Mouse (Mus musculus): ENCODE data around the gene Stra6. TPM values are rescaled to one million over a fixed set of nuclear protein-coding genes. Genes with fewer than 3 reads are reported as not detected.

Gene Stra6
- polyA plus RNA-seq, 1 experiment from 2014 or later: 21.8 TPM

- WGBS: 63% methylated on average over 5 of the region's 5 CpGs
- Histone ChIP-seq H3K27me3 (ENCODE audit: control insufficient read depth, insufficient read depth, low read length) (no peaks in the 10 kb centered on the region), H3K27ac (ENCODE audit: low read depth, low read length) (no peak overlapping the region), H3K4me1 (replicated peaks; ENCODE audit: control insufficient read depth, insufficient read depth, low read length) (peaks cover 15% of the 10 kb centered on the region; the same call in 1 of the 2 replicates), H3K9ac (ENCODE audit: low read length) (no peak overlapping the region), H3K9me3 (ENCODE audit: control insufficient read depth, low read length) (no peaks in the 10 kb centered on the region), H3K36me3 (ENCODE audit: control insufficient read depth, insufficient read depth, low read length) (no peaks in the 10 kb centered on the region), H3K4me2 (ENCODE audit: low read depth, low read length, severe bottlenecking) (no peak overlapping the region), H3K4me3 (ENCODE audit: low read depth, low read length) (no peak overlapping the region)
- ATAC-seq (replicated peaks; ENCODE audit: low FRiP score) (no peak), DNase-seq (ENCODE audit: low spot score) (no peak)
These were observed 43.9 kb downstream of the Stra6 start for GRCm38 (mm10) chr9:58107494-58107893.

- H3K27me3 ChIP-seq (ENCODE audit: control insufficient read depth, insufficient read depth, low read length): peaks cover 5% of the 10 kb centered on the region
- H3K9me3 ChIP-seq (ENCODE audit: control insufficient read depth, low read length): no peaks in the 10 kb centered on the region
- peak overlapping the region; percentile 89; the same call in 1 of the 2 replicates for H3K27ac ChIP-seq (ENCODE audit: low read depth, low read length)
- H3K4me3 ChIP-seq (ENCODE audit: low read depth, low read length): no peak overlapping the region
- no peaks in the 10 kb centered on the region for H3K36me3 ChIP-seq (ENCODE audit: control insufficient read depth, insufficient read depth, low read length)
- H3K4me1 ChIP-seq (replicated peaks; ENCODE audit: control insufficient read depth, insufficient read depth, low read length): peaks cover 40% of the 10 kb centered on the region
- H3K4me2 ChIP-seq (ENCODE audit: low read depth, low read length, severe bottlenecking): no peak overlapping the region
- DNase-seq (ENCODE audit: low spot score): no peak
- no peak for ATAC-seq (replicated peaks; ENCODE audit: low FRiP score)
- WGBS: 83% methylated on average over 5 of the region's 5 CpGs
- no peak overlapping the region for H3K9ac ChIP-seq (ENCODE audit: low read length)
These were observed 47.2 kb downstream of the Stra6 start for GRCm38 (mm10) chr9:58110787-58111186.

- 56% methylated on average over 6 of the region's 6 CpGs for WGBS
- peaks cover 5% of the 10 kb centered on the region for H3K27me3 ChIP-seq (ENCODE audit: control insufficient read depth, insufficient read depth, low read length)
- peaks cover 44% of the 10 kb centered on the region for H3K4me1 ChIP-seq (replicated peaks; ENCODE audit: control insufficient read depth, insufficient read depth, low read length)
- ATAC-seq (replicated peaks; ENCODE audit: low FRiP score) (no peak), DNase-seq (ENCODE audit: low spot score) (no peak)
- H3K9ac ChIP-seq (ENCODE audit: low read length): peak overlapping the region; percentile 28; the same call in 1 of the 2 replicates
- no peak overlapping the region for H3K4me2 ChIP-seq (ENCODE audit: low read depth, low read length, severe bottlenecking)
- no peak overlapping the region for H3K4me3 ChIP-seq (ENCODE audit: low read depth, low read length)
- peak overlapping the region; percentile 89 for H3K27ac ChIP-seq (ENCODE audit: low read depth, low read length)
- no peaks in the 10 kb centered on the region for H3K36me3 ChIP-seq (ENCODE audit: control insufficient read depth, insufficient read depth, low read length)
- H3K9me3 ChIP-seq (ENCODE audit: control insufficient read depth, low read length): no peaks in the 10 kb centered on the region
These were observed 47.8 kb downstream of the Stra6 start for GRCm38 (mm10) chr9:58111431-58111830.

GRCm38 (mm10) chr9:58112321-58112751 lies 48.7 kb downstream of the Stra6 start:
- DNase-seq (ENCODE audit: low spot score) (peak; percentile 83), ATAC-seq (replicated peaks; ENCODE audit: low FRiP score) (peak; percentile 73)
- no peak overlapping the region for H3K4me3 ChIP-seq (ENCODE audit: low read depth, low read length)
- H3K36me3 ChIP-seq (ENCODE audit: control insufficient read depth, insufficient read depth, low read length): no peaks in the 10 kb centered on the region
- no peaks in the 10 kb centered on the region for H3K9me3 ChIP-seq (ENCODE audit: control insufficient read depth, low read length)
- H3K9ac ChIP-seq (ENCODE audit: low read length): peak overlapping the region; percentile 28; the same call in 1 of the 2 replicates
- peak overlapping the region; percentile 89 for H3K27ac ChIP-seq (ENCODE audit: low read depth, low read length)
- H3K27me3 ChIP-seq (ENCODE audit: control insufficient read depth, insufficient read depth, low read length): peaks cover 7% of the 10 kb centered on the region
- peak overlapping the region; percentile 36; the same call in 1 of the 2 replicates for H3K4me2 ChIP-seq (ENCODE audit: low read depth, low read length, severe bottlenecking)
- WGBS: under 1% methylated on average over 5 of the region's 6 CpGs
- peaks cover 44% of the 10 kb centered on the region for H3K4me1 ChIP-seq (replicated peaks; ENCODE audit: control insufficient read depth, insufficient read depth, low read length)

GRCm38 (mm10) chr9:58112866-58113278 lies 49.3 kb downstream of the Stra6 start:
- WGBS: 1% methylated on average over 6 of the region's 6 CpGs
- peak; percentile 78 for ATAC-seq (replicated peaks; ENCODE audit: low FRiP score)
- peak overlapping the region; percentile 36 for H3K4me2 ChIP-seq (ENCODE audit: low read depth, low read length, severe bottlenecking)
- peak overlapping the region; percentile 0; the same call in 1 of the 2 replicates for H3K4me3 ChIP-seq (ENCODE audit: low read depth, low read length)
- DNase-seq (ENCODE audit: low spot score): peak; percentile 92
- peak overlapping the region; percentile 89 for H3K27ac ChIP-seq (ENCODE audit: low read depth, low read length)
- H3K9me3 ChIP-seq (ENCODE audit: control insufficient read depth, low read length): no peaks in the 10 kb centered on the region
- H3K27me3 ChIP-seq (ENCODE audit: control insufficient read depth, insufficient read depth, low read length): peaks cover 7% of the 10 kb centered on the region
- peaks cover 44% of the 10 kb centered on the region for H3K4me1 ChIP-seq (replicated peaks; ENCODE audit: control insufficient read depth, insufficient read depth, low read length)
- peak overlapping the region; percentile 59 for H3K9ac ChIP-seq (ENCODE audit: low read length)
- no peaks in the 10 kb centered on the region for H3K36me3 ChIP-seq (ENCODE audit: control insufficient read depth, insufficient read depth, low read length)

- ATAC-seq (replicated peaks; ENCODE audit: low FRiP score): peak; percentile 38
- WGBS: under 1% methylated on average over 22 of the region's 22 CpGs
- peaks cover 7% of the 10 kb centered on the region for H3K27me3 ChIP-seq (ENCODE audit: control insufficient read depth, insufficient read depth, low read length)
- H3K36me3 ChIP-seq (ENCODE audit: control insufficient read depth, insufficient read depth, low read length): no peaks in the 10 kb centered on the region
- no peaks in the 10 kb centered on the region for H3K9me3 ChIP-seq (ENCODE audit: control insufficient read depth, low read length)
- H3K4me1 ChIP-seq (replicated peaks; ENCODE audit: control insufficient read depth, insufficient read depth, low read length): peaks cover 44% of the 10 kb centered on the region
- DNase-seq (ENCODE audit: low spot score): peak; percentile 76
- H3K4me3 ChIP-seq (ENCODE audit: low read depth, low read length): peak overlapping the region; percentile 20
- H3K27ac ChIP-seq (ENCODE audit: low read depth, low read length): peak overlapping the region; percentile 89
- peak overlapping the region; percentile 36 for H3K4me2 ChIP-seq (ENCODE audit: low read depth, low read length, severe bottlenecking)
- peak overlapping the region; percentile 59 for H3K9ac ChIP-seq (ENCODE audit: low read length)
These were observed 49.8 kb downstream of the Stra6 start for GRCm38 (mm10) chr9:58113279-58113884.

- Histone ChIP-seq H3K4me2 (ENCODE audit: low read depth, low read length, severe bottlenecking) (peak overlapping the region; percentile 36), H3K27ac (ENCODE audit: low read depth, low read length) (peak overlapping the region; percentile 89), H3K4me1 (replicated peaks; ENCODE audit: control insufficient read depth, insufficient read depth, low read length) (peaks cover 44% of the 10 kb centered on the region), H3K9me3 (ENCODE audit: control insufficient read depth, low read length) (no peaks in the 10 kb centered on the region), H3K4me3 (ENCODE audit: low read depth, low read length) (no peak overlapping the region), H3K9ac (ENCODE audit: low read length) (peak overlapping the region; percentile 59), H3K27me3 (ENCODE audit: control insufficient read depth, insufficient read depth, low read length) (peaks cover 7% of the 10 kb centered on the region), H3K36me3 (ENCODE audit: control insufficient read depth, insufficient read depth, low read length) (no peaks in the 10 kb centered on the region)
- no peak for DNase-seq (ENCODE audit: low spot score)
- WGBS: 2% methylated on average over 9 of the region's 9 CpGs
- no peak for ATAC-seq (replicated peaks; ENCODE audit: low FRiP score)
These were observed 50.4 kb downstream of the Stra6 start for GRCm38 (mm10) chr9:58114019-58114418.

- H3K4me1 ChIP-seq (replicated peaks; ENCODE audit: control insufficient read depth, insufficient read depth, low read length): peaks cover 44% of the 10 kb centered on the region
- H3K36me3 ChIP-seq (ENCODE audit: control insufficient read depth, insufficient read depth, low read length): no peaks in the 10 kb centered on the region
- WGBS: 31% methylated on average over 7 of the region's 7 CpGs
- H3K9me3 ChIP-seq (ENCODE audit: control insufficient read depth, low read length): no peaks in the 10 kb centered on the region
- DNase-seq (ENCODE audit: low spot score) (no peak), ATAC-seq (replicated peaks; ENCODE audit: low FRiP score) (no peak)
- no peak overlapping the region for H3K4me2 ChIP-seq (ENCODE audit: low read depth, low read length, severe bottlenecking)
- H3K27me3 ChIP-seq (ENCODE audit: control insufficient read depth, insufficient read depth, low read length): peaks cover 7% of the 10 kb centered on the region
- H3K27ac ChIP-seq (ENCODE audit: low read depth, low read length): peak overlapping the region; percentile 76
- peak overlapping the region; percentile 32; the same call in 1 of the 2 replicates for H3K9ac ChIP-seq (ENCODE audit: low read length)
- no peak overlapping the region for H3K4me3 ChIP-seq (ENCODE audit: low read depth, low read length)
These were observed 51.8 kb downstream of the Stra6 start for GRCm38 (mm10) chr9:58115297-58115925.
